Comparison of ENCODE assay signal across 26 mouse cellular contexts in genomic region chr11:88796207-88796606, GRCm38 (mm10).
"Had no signal": no experiment of that assay in that cellular context is flagged by ENCODE, and none has a peak within 500 bp of the region (broad histone marks: within the 10 kb centered on the region; RNA-seq: fewer than 3 reads in every experiment).

No protein-coding gene starts in this region.

- H3K9ac ChIP-seq: heart, embryonic 13.5 days; heart, embryonic 15.5 days; hindbrain, embryonic 12.5 days; hindbrain, embryonic 14.5 days; intestine, embryonic 15.5 days; limb, embryonic 13.5 days; limb, embryonic 15.5 days; liver, embryonic 13.5 days; liver, embryonic 15.5 days had no signal

- H3K4me2 ChIP-seq: heart, embryonic 11.5 days; heart, embryonic 13.5 days; heart, embryonic 15.5 days; hindbrain, embryonic 12.5 days; hindbrain, embryonic 14.5 days; intestine, embryonic 15.5 days; limb, embryonic 13.5 days; limb, embryonic 15.5 days; liver, embryonic 13.5 days; liver, embryonic 15.5 days had no signal

- H3K4me1 ChIP-seq: heart, embryonic 15.5 days; hindbrain, embryonic 12.5 days; intestine, embryonic 15.5 days; limb, embryonic 13.5 days; limb, embryonic 15.5 days; liver, embryonic 13.5 days; liver, embryonic 15.5 days had no signal

- H3K9me3 ChIP-seq: heart, embryonic 15.5 days; hindbrain, embryonic 10.5 days; hindbrain, embryonic 12.5 days; intestine, embryonic 15.5 days; limb, embryonic 15.5 days; liver, embryonic 13.5 days; liver, embryonic 15.5 days had no signal

- ATAC-seq: hindbrain, embryonic 16.5 days; inflammation-experienced regulatory T-cells, adult 6 months; intestine, embryonic 15.5 days; intestine, postnatal 0 days had no signal

- DNase-seq: gastrocnemius, postnatal 14 days; heart, adult 11 months; heart, adult 2 months; heart, postnatal 4 days; kidney, adult 18-20 months; kidney, adult 8-10 months; kidney, postnatal 10 days; kidney, postnatal 25 days; kidney, postnatal 4 days; left cerebral cortex, postnatal 4 days; liver, embryonic 13.5 days had no signal

- H3K27ac ChIP-seq: heart, adult 2 months; heart, embryonic 13.5 days; heart, embryonic 15.5 days; hindbrain, embryonic 10.5 days; hindbrain, embryonic 12.5 days; hindbrain, embryonic 14.5 days; intestine, embryonic 15.5 days; layer of hippocampus, adult 2 months; left cerebral cortex, adult 2 months; limb, embryonic 13.5 days; limb, embryonic 15.5 days; liver, embryonic 13.5 days; liver, embryonic 15.5 days had no signal

- H3K27me3 ChIP-seq: heart, embryonic 13.5 days; heart, embryonic 15.5 days; hindbrain, embryonic 12.5 days; intestine, embryonic 15.5 days; limb, embryonic 13.5 days; limb, embryonic 15.5 days; liver, embryonic 13.5 days; liver, embryonic 15.5 days had no signal

- H3K36me3 ChIP-seq: heart, embryonic 13.5 days; heart, embryonic 15.5 days; hindbrain, embryonic 10.5 days; hindbrain, embryonic 12.5 days; intestine, embryonic 15.5 days; limb, embryonic 13.5 days; limb, embryonic 15.5 days; liver, embryonic 13.5 days; liver, embryonic 15.5 days had no signal

- H3K4me3 ChIP-seq: heart, adult 2 months; heart, embryonic 13.5 days; heart, embryonic 15.5 days; hindbrain, embryonic 10.5 days; hindbrain, embryonic 12.5 days; intestine, embryonic 15.5 days; layer of hippocampus, adult 2 months; left cerebral cortex, adult 2 months; limb, embryonic 13.5 days; limb, embryonic 15.5 days; liver, embryonic 13.5 days; liver, embryonic 15.5 days had no signal
